Mouse (Mus musculus) intestine, embryonic 16.5 days (tissue): Measurements from ENCODE around the gene Hivep2. TPM values are rescaled to one million over a fixed set of nuclear protein-coding genes. Genes with fewer than 3 reads are reported as not detected.
A peak's percentile ranks its signal among the peaks of the same experiment; 100 is the strongest.

Experiments
- ATAC-seq: fragments of 200-750 bp; cut with Nextera tagmentation; 2 replicates; pipeline ENCODE4 v1.8.0; 2017; ENCODE audit warnings: moderate TSS enrichment, moderate library complexity
- H3K27ac ChIP-seq: fragments of 300-500 bp; sonication (generic); 2 replicates; pipeline ENCODE4 v1.5.1; 2014; ENCODE audit warnings: mild to moderate bottlenecking, low read length
- H3K27me3 ChIP-seq: fragments of 300-500 bp; sonication (generic); replicated peaks from 2 replicates; pipeline ENCODE4 v1.6.1; 2014; ENCODE audit warnings: low read length, control low read depth, mixed read lengths; ENCODE audit not compliant: control insufficient read depth, insufficient read depth
- H3K36me3 ChIP-seq: fragments of 300-500 bp; sonication (generic); 2 replicates; pipeline ENCODE4 v1.6.1; 2014; ENCODE audit warnings: low read length, control low read depth; ENCODE audit not compliant: control insufficient read depth, insufficient read depth
- H3K4me1 ChIP-seq: fragments of 300-500 bp; sonication (generic); 2 replicates; pipeline ENCODE4 v1.6.1; 2014; ENCODE audit warnings: low read length, control low read depth, mixed read lengths; ENCODE audit not compliant: control insufficient read depth, insufficient read depth
- H3K4me2 ChIP-seq: fragments of 300-500 bp; sonication (generic); 2 replicates; pipeline ENCODE4 v1.6.1; 2014; ENCODE audit warnings: low read depth, low read length, control low read depth
- H3K4me3 ChIP-seq: fragments of 300-500 bp; sonication (generic); 2 replicates; pipeline ENCODE4 v1.5.1; 2014; ENCODE audit warnings: mild to moderate bottlenecking, low read length
- H3K9ac ChIP-seq: fragments of 300-500 bp; sonication (generic); 2 replicates; pipeline ENCODE4 v1.6.1; 2014; ENCODE audit warnings: low read depth, low read length
- H3K9me3 ChIP-seq: fragments of 300-500 bp; sonication (generic); 2 replicates; pipeline ENCODE4 v1.6.1; 2016; ENCODE audit warnings: low read length, control low read depth; ENCODE audit not compliant: control insufficient read depth
- WGBS: fragments of 180-500 bp; shearing (Covaris S2); extraction: QIAGEN DNeasy Blood & Tissue Kit; methylation state at CpG from one replicate; pipeline ENCODE4 v1.1.7; 2014; 5-methylcytosine and 5-hydroxymethylcytosine counted together
- polyA plus RNA-seq: library from polyadenylated mRNA; unstranded; fragments of >200 nt; fragmentation: Nextera tagmentation; extraction: Ambion mirVana; gene quantifications from 2 replicates; pipeline ENCODE4 v1.2.1, GENCODE M21; 2015

Gene Hivep2
- polyA plus RNA-seq, 1 experiment from 2014 or later = 3.4 TPM

DNA sequence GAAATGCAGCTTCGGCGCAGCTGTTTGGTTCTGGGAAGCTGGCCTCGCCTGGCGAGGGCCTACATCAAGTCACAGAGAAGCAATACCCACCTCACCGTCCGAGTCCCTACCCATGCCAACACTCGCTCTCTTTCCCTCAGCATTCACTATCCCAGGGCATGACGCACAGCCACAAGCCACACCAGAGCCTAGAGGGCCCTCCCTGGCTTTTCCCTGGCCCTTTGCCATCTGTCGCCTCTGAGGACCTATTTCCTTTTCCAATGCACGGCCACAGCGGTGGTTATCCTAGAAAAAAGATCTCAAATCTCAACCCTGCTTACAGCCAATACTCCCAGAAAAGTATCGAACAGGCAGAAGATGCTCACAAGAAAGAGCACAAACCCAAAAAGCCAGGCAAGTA, 162.0 kb downstream of the Hivep2 start:
- ATAC-seq = no peak
- Histone ChIP-seq H3K9me3 (no peaks in the 10 kb centered on the region), H3K9ac (no peak overlapping the region), H3K4me1 (no peaks in the 10 kb centered on the region), H3K4me3 (no peak overlapping the region), H3K27me3 (no peaks in the 10 kb centered on the region), H3K27ac (no peak overlapping the region), H3K36me3 (peaks cover 3% of the 10 kb centered on the region; the same call in 1 of the 2 replicates), H3K4me2 (no peak overlapping the region)
- 88% methylated on average over 12 of the region's 12 CpGs for WGBS

GRCm38 (mm10) chr10:14130270-14130669, 164.4 kb downstream of the Hivep2 start:
- no peaks in the 10 kb centered on the region for H3K9me3 ChIP-seq
- H3K27ac ChIP-seq = no peak overlapping the region
- no peaks in the 10 kb centered on the region for H3K27me3 ChIP-seq
- no peak for ATAC-seq
- H3K36me3 ChIP-seq = peaks cover 3% of the 10 kb centered on the region; the same call in 1 of the 2 replicates
- H3K9ac ChIP-seq = no peak overlapping the region
- WGBS = 83% methylated on average over 8 of the region's 8 CpGs
- H3K4me1 ChIP-seq = no peaks in the 10 kb centered on the region
- no peak overlapping the region for H3K4me3 ChIP-seq
- H3K4me2 ChIP-seq = no peak overlapping the region

- 95% methylated on average over 13 of the region's 13 CpGs for WGBS
- Histone ChIP-seq H3K4me1 (no peaks in the 10 kb centered on the region), H3K9me3 (no peaks in the 10 kb centered on the region), H3K27ac (no peak overlapping the region), H3K27me3 (no peaks in the 10 kb centered on the region), H3K36me3 (peaks cover 3% of the 10 kb centered on the region; the same call in 1 of the 2 replicates), H3K9ac (no peak overlapping the region), H3K4me2 (no peak overlapping the region), H3K4me3 (no peak overlapping the region)
- ATAC-seq = no peak
Observed at GRCm38 (mm10) chr10:14131307-14131706, 165.4 kb downstream of the Hivep2 start.

DNA sequence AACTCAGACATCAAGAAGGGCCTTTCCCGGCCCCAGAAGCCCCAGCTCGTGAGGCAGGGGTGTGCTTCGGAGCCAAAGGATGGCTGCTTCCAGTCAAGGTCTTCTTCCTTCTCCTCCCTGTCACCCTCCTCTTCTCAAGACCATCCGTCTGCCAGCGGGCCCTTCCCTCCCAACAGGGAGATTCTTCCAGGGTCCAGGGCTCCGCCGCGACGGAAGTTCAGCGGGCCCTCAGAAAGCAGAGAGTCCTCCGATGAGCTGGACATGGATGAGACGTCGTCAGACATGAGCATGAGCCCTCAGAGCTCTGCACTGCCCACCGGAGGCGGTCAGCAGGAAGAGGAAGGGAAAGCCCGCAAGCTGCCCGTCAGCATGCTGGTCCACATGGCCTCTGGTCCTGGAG, 166.2 kb downstream of the Hivep2 start:
- H3K9ac ChIP-seq = no peak overlapping the region
- H3K36me3 ChIP-seq = peaks cover 3% of the 10 kb centered on the region; the same call in 1 of the 2 replicates
- no peak overlapping the region for H3K27ac ChIP-seq
- no peak for ATAC-seq
- no peak overlapping the region for H3K4me2 ChIP-seq
- H3K4me3 ChIP-seq = no peak overlapping the region
- H3K27me3 ChIP-seq = no peaks in the 10 kb centered on the region
- no peaks in the 10 kb centered on the region for H3K4me1 ChIP-seq
- WGBS = 88% methylated on average over 17 of the region's 17 CpGs
- no peaks in the 10 kb centered on the region for H3K9me3 ChIP-seq

- Histone ChIP-seq H3K36me3 (peaks cover 3% of the 10 kb centered on the region; the same call in 1 of the 2 replicates), H3K4me2 (no peak overlapping the region), H3K27ac (no peak overlapping the region), H3K9me3 (no peaks in the 10 kb centered on the region), H3K27me3 (no peaks in the 10 kb centered on the region), H3K4me3 (no peak overlapping the region), H3K9ac (no peak overlapping the region), H3K4me1 (no peaks in the 10 kb centered on the region)
- ATAC-seq = no peak
Observed at GRCm38 (mm10) chr10:14132937-14133336, 167.1 kb downstream of the Hivep2 start.

GRCm38 (mm10) chr10:14138663-14139062, 172.8 kb downstream of the Hivep2 start:
- Histone ChIP-seq H3K4me2 (no peak overlapping the region), H3K4me3 (no peak overlapping the region), H3K27me3 (no peaks in the 10 kb centered on the region), H3K4me1 (no peaks in the 10 kb centered on the region), H3K9ac (no peak overlapping the region), H3K27ac (no peak overlapping the region), H3K36me3 (no peaks in the 10 kb centered on the region), H3K9me3 (no peaks in the 10 kb centered on the region)
- no peak for ATAC-seq
- WGBS = 88% methylated on average over 3 of the region's 3 CpGs

GRCm38 (mm10) chr10:14144840-14145239, 179.0 kb downstream of the Hivep2 start:
- 57% methylated on average over 3 of the region's 3 CpGs for WGBS
- no peaks in the 10 kb centered on the region for H3K4me1 ChIP-seq
- H3K27ac ChIP-seq = no peak overlapping the region
- ATAC-seq = peak; percentile 71; the same call in 1 of the 2 replicates
- H3K4me3 ChIP-seq = no peak overlapping the region
- no peak overlapping the region for H3K4me2 ChIP-seq
- no peaks in the 10 kb centered on the region; the same call in 1 of the 2 replicates for H3K36me3 ChIP-seq
- no peak overlapping the region for H3K9ac ChIP-seq
- no peaks in the 10 kb centered on the region for H3K9me3 ChIP-seq
- H3K27me3 ChIP-seq = no peaks in the 10 kb centered on the region

- no peaks in the 10 kb centered on the region for H3K27me3 ChIP-seq
- H3K4me1 ChIP-seq = 0 out of 2 replicates have a peak, but pooled peaks cover 2% of the 10 kb centered on the region
- no peak overlapping the region for H3K4me3 ChIP-seq
- H3K9me3 ChIP-seq = no peaks in the 10 kb centered on the region
- H3K4me2 ChIP-seq = no peak overlapping the region
- WGBS = 67% methylated on average over 7 of the region's 7 CpGs
- no peak for ATAC-seq
- no peaks in the 10 kb centered on the region for H3K36me3 ChIP-seq
- no peak overlapping the region for H3K27ac ChIP-seq
- no peak overlapping the region for H3K9ac ChIP-seq
Observed at GRCm38 (mm10) chr10:14164829-14165228, 199.0 kb downstream of the Hivep2 start.

GRCm38 (mm10) chr10:14168197-14168844, 202.4 kb downstream of the Hivep2 start:
- H3K4me1 ChIP-seq = 0 out of 2 replicates have a peak, but pooled peaks cover 2% of the 10 kb centered on the region
- H3K27me3 ChIP-seq = no peaks in the 10 kb centered on the region
- no peak overlapping the region for H3K4me2 ChIP-seq
- peak; percentile 97 for ATAC-seq
- H3K9ac ChIP-seq = no peak overlapping the region
- H3K27ac ChIP-seq = peak overlapping the region; percentile 62
- 59% methylated on average over 6 of the region's 6 CpGs for WGBS
- H3K36me3 ChIP-seq = no peaks in the 10 kb centered on the region
- no peaks in the 10 kb centered on the region for H3K9me3 ChIP-seq
- H3K4me3 ChIP-seq = no peak overlapping the region
